25 mouse cellular contexts compared by ENCODE assay signal in genomic region chr2:45338809-45339208, GRCm38 (mm10).
"Had no signal": no experiment of that assay in that cellular context is flagged by ENCODE, and none has a peak within 500 bp of the region (broad histone marks: within the 10 kb centered on the region; RNA-seq: fewer than 3 reads in every experiment).

No protein-coding gene starts in this region.

- ATAC-seq: hindbrain, embryonic 16.5 days; intestine, embryonic 16.5 days; liver, embryonic 12.5 days had no signal

- H3K4me3 ChIP-seq: gastrocnemius, adult 2 months; heart, embryonic 10.5 days; heart, embryonic 12.5 days; hindbrain, embryonic 10.5 days; hindbrain, embryonic 12.5 days; kidney, embryonic 15.5 days; limb, embryonic 13.5 days; limb, embryonic 15.5 days; liver, embryonic 12.5 days had no signal

- DNase-seq: gastrocnemius, adult 2 months; gastrocnemius, postnatal 10 days; gastrocnemius, postnatal 25 days; heart, adult 18-20 months; heart, postnatal 10 days; heart, postnatal 4 days; kidney, adult 11 months; kidney, adult 2 months; kidney, adult 9 months; kidney, postnatal 14 days; kidney, postnatal 36 days; layer of hippocampus, postnatal 36 days; left cerebral cortex, postnatal 4 days had no signal

- H3K27ac ChIP-seq: gastrocnemius, adult 2 months; heart, embryonic 10.5 days; hindbrain, embryonic 10.5 days; hindbrain, embryonic 12.5 days; hindbrain, embryonic 14.5 days; kidney, embryonic 15.5 days; kidney, postnatal 0 days; limb, embryonic 13.5 days; limb, embryonic 15.5 days; liver, embryonic 12.5 days had no signal

- H3K9ac ChIP-seq: heart, embryonic 12.5 days; hindbrain, embryonic 12.5 days; hindbrain, embryonic 14.5 days; kidney, embryonic 15.5 days; limb, embryonic 13.5 days; limb, embryonic 15.5 days; liver, embryonic 12.5 days had no signal

- H3K9me3 ChIP-seq: heart, embryonic 10.5 days; hindbrain, embryonic 10.5 days; hindbrain, embryonic 12.5 days; kidney, embryonic 15.5 days; limb, embryonic 15.5 days had no signal

- H3K4me1 ChIP-seq: heart, embryonic 10.5 days; heart, embryonic 12.5 days; hindbrain, embryonic 10.5 days; hindbrain, embryonic 12.5 days; kidney, embryonic 15.5 days; limb, embryonic 13.5 days; limb, embryonic 15.5 days; liver, embryonic 12.5 days had no signal

- H3K36me3 ChIP-seq: heart, embryonic 10.5 days; heart, embryonic 12.5 days; hindbrain, embryonic 10.5 days; hindbrain, embryonic 12.5 days; kidney, embryonic 15.5 days; limb, embryonic 13.5 days; limb, embryonic 15.5 days; liver, embryonic 12.5 days had no signal

- H3K4me2 ChIP-seq: heart, embryonic 12.5 days; hindbrain, embryonic 12.5 days; hindbrain, embryonic 14.5 days; kidney, embryonic 15.5 days; limb, embryonic 13.5 days; limb, embryonic 15.5 days; liver, embryonic 12.5 days had no signal

- H3K27me3 ChIP-seq: heart, embryonic 12.5 days; hindbrain, embryonic 12.5 days; kidney, embryonic 15.5 days; limb, embryonic 13.5 days; limb, embryonic 15.5 days; liver, embryonic 12.5 days had no signal
